In genomic region chr2:30287027-30287373, GRCm38 (mm10) we compare ENCODE assay signal across 8 mouse cellular contexts. TPM values are rescaled to one million over a fixed set of nuclear protein-coding genes. Genes with fewer than 3 reads are reported as not detected.
DNase-seq lines count a peak whose midpoint lies in the region; ATAC-seq and TF ChIP-seq lines count a peak whose summit lies in the region.

No protein-coding gene starts in this region.

- no peak overlapping the region for H3K27ac ChIP-seq in lung, postnatal 0 days (ENCODE audit: low read length)
- H3K27ac ChIP-seq in hindbrain, embryonic 10.5 days = peak overlapping the region; percentile 95
- H3K27ac ChIP-seq in liver, postnatal 0 days (ENCODE audit: low read depth) = peak overlapping the region; percentile 46; the same call in 1 of the 2 replicates
- no peak overlapping the region for H3K27ac ChIP-seq in thymus, adult 2 months (ENCODE audit: control insufficient read depth, insufficient read depth, low read length)

- H3K9me3 ChIP-seq in lung, postnatal 0 days (ENCODE audit: low read length) = no peaks in the 10 kb centered on the region
- H3K9me3 ChIP-seq in hindbrain, embryonic 10.5 days = no peaks in the 10 kb centered on the region
- no peaks in the 10 kb centered on the region for H3K9me3 ChIP-seq in liver, postnatal 0 days (ENCODE audit: low read length)

- WGBS in lung, postnatal 0 days = under 1% methylated on average over 10 of the region's 10 CpGs
- under 1% methylated on average over 10 of the region's 10 CpGs for WGBS in hindbrain, embryonic 10.5 days
- 1% methylated on average over 10 of the region's 10 CpGs for WGBS in liver, postnatal 0 days (ENCODE audit: insufficient replicate concordance)
- WGBS in thymus, adult 2 months = under 1% methylated on average over 10 of the region's 10 CpGs

- peak overlapping the region; percentile 94 for H3K4me2 ChIP-seq in lung, postnatal 0 days (replicated peaks; ENCODE audit: low read depth, low read length)
- peak overlapping the region; percentile 96 for H3K4me2 ChIP-seq in liver, postnatal 0 days (ENCODE audit: low read depth, low read length)

- peak overlapping the region; percentile 63 for H3K9ac ChIP-seq in lung, postnatal 0 days (replicated peaks; ENCODE audit: low read depth)
- H3K9ac ChIP-seq in liver, postnatal 0 days (replicated peaks) = peak overlapping the region; percentile 82

- TF ChIP-seq POLR2A in thymus, adult 2 months (IDR thresholded peaks at IDR 0.05; ENCODE audit: control insufficient read depth, extremely low read depth, insufficient read depth, low read length, poor library complexity) = no peak

- peak overlapping the region; percentile 90 for H3K4me3 ChIP-seq in lung, postnatal 0 days (ENCODE audit: low read depth, low read length)
- H3K4me3 ChIP-seq in hindbrain, embryonic 10.5 days = peak overlapping the region; percentile 100
- H3K4me3 ChIP-seq in liver, postnatal 0 days (ENCODE audit: low read depth, low read length) = peak overlapping the region; percentile 75
- peak overlapping the region; percentile 80 for H3K4me3 ChIP-seq in thymus, adult 2 months (ENCODE audit: control insufficient read depth, insufficient read depth, low read length)

- H3K27me3 ChIP-seq in lung, postnatal 0 days (replicated peaks; ENCODE audit: insufficient read depth, low read length) = no peaks in the 10 kb centered on the region
- no peaks in the 10 kb centered on the region for H3K27me3 ChIP-seq in hindbrain, embryonic 10.5 days (ENCODE audit: insufficient read depth, poor library complexity, severe bottlenecking)
- H3K27me3 ChIP-seq in liver, postnatal 0 days (ENCODE audit: insufficient read depth, low read length) = no peaks in the 10 kb centered on the region
- no peaks in the 10 kb centered on the region for H3K27me3 ChIP-seq in thymus, adult 2 months (ENCODE audit: control insufficient read depth, insufficient read depth, low read length)

- TF ChIP-seq EP300 in lung, postnatal 0 days (IDR thresholded peaks at IDR 0.05) = no peak
- TF ChIP-seq EP300 in liver, postnatal 0 days (IDR thresholded peaks at IDR 0.05; ENCODE audit: low read depth) = no peak

- DNase-seq in adrenal gland, postnatal 10 days = peak; percentile 23
- DNase-seq in adrenal gland, adult 8-10 months = no peak
- no peak for DNase-seq in lung, postnatal 0 days (ENCODE audit: low spot score)
- DNase-seq in lung, postnatal 10 days = no peak
- peak; percentile 39 for DNase-seq in hindbrain, embryonic 10.5 days (ENCODE audit: low spot score)
- peak; percentile 33 for DNase-seq in liver, postnatal 0 days
- DNase-seq in thymus, adult 2 months = peak; percentile 32
- DNase-seq in spleen, adult 18-20 months = no peak

- peaks cover 15% of the 10 kb centered on the region; the same call in 1 of the 2 replicates for H3K4me1 ChIP-seq in lung, postnatal 0 days (ENCODE audit: insufficient read depth, low read depth, low read length)
- peaks cover 28% of the 10 kb centered on the region for H3K4me1 ChIP-seq in hindbrain, embryonic 10.5 days (replicated peaks)
- peaks cover 23% of the 10 kb centered on the region for H3K4me1 ChIP-seq in liver, postnatal 0 days (ENCODE audit: insufficient read depth)
- peaks cover 17% of the 10 kb centered on the region for H3K4me1 ChIP-seq in thymus, adult 2 months (replicated peaks; ENCODE audit: control insufficient read depth, insufficient read depth, low read length)

- peak; percentile 18; the same call in 1 of the 2 replicates for TF ChIP-seq CTCF in lung, postnatal 0 days (IDR thresholded peaks at IDR 0.05)
- TF ChIP-seq CTCF in liver, postnatal 0 days (IDR thresholded peaks at IDR 0.05; ENCODE audit: low read depth) = no peak
- no peak for TF ChIP-seq CTCF in thymus, adult 2 months (IDR thresholded peaks at IDR 0.05; ENCODE audit: borderline replicate concordance, control insufficient read depth, extremely low read depth, insufficient read depth, low read length, poor library complexity)

- ATAC-seq in lung, postnatal 0 days = no peak
- ATAC-seq in liver, postnatal 0 days = no peak

- H3K36me3 ChIP-seq in lung, postnatal 0 days (ENCODE audit: insufficient read depth, low read length) = no peaks in the 10 kb centered on the region
- peaks cover 34% of the 10 kb centered on the region for H3K36me3 ChIP-seq in hindbrain, embryonic 10.5 days
- H3K36me3 ChIP-seq in liver, postnatal 0 days (replicated peaks; ENCODE audit: insufficient read depth, low read length) = no peaks in the 10 kb centered on the region; the same call in 1 of the 2 replicates
- H3K36me3 ChIP-seq in thymus, adult 2 months (ENCODE audit: control insufficient read depth, insufficient read depth, low read length) = no peaks in the 10 kb centered on the region

RNA-seq across cellular contexts. Expression of gene Nup188, which starts 0.8 kb away (rescaled TPM):
- total RNA-seq in adrenal gland, postnatal 10 days (2021) = 10 to 100 TPM; 37.9 to 45.3 TPM
- 10 to 100 TPM; 28.2 to 33.6 (median 30.2) TPM for total RNA-seq in adrenal gland, adult 8-10 months (2022)
- 8.9 and 9.9 TPM in 2 replicates for polyA plus RNA-seq in lung, postnatal 0 days (2015; fragmentation: Nextera tagmentation; extraction: Ambion mirVana)
- polyA plus RNA-seq in hindbrain, embryonic 10.5 days (2016; fragmentation: Nextera tagmentation; extraction: Ambion mirVana) = 62.2 and 62.6 TPM in 2 replicates
- 6.2 and 7.5 TPM in 2 replicates for polyA plus RNA-seq in liver, postnatal 0 days (2015; fragmentation: Nextera tagmentation; extraction: Ambion mirVana)
- polyA plus RNA-seq in thymus, adult 2 months (2012; rRNA removed) = 77.4 and 107 TPM in 2 replicates

RNA-seq across cellular contexts. Expression of gene Dolk, which starts 0.9 kb away (rescaled TPM):
- 10 to 100 TPM; 43.4 to 46.2 TPM for total RNA-seq in adrenal gland, postnatal 10 days (2021)
- total RNA-seq in adrenal gland, adult 8-10 months (2022) = 10 to 100 TPM; 31.2 to 42.7 (median 37.6) TPM
- 24.1 TPM in 2 replicates for polyA plus RNA-seq in lung, postnatal 0 days (2015; fragmentation: Nextera tagmentation; extraction: Ambion mirVana)
- 25.7 and 26.6 TPM in 2 replicates for polyA plus RNA-seq in hindbrain, embryonic 10.5 days (2016; fragmentation: Nextera tagmentation; extraction: Ambion mirVana)
- polyA plus RNA-seq in liver, postnatal 0 days (2015; fragmentation: Nextera tagmentation; extraction: Ambion mirVana) = 14.0 and 14.1 TPM in 2 replicates
- 20.0 and 22.1 TPM in 2 replicates for polyA plus RNA-seq in thymus, adult 2 months (2012; rRNA removed)

RNA-seq across cellular contexts. Expression of gene Gm28038, which starts 6.2 kb away (rescaled TPM):
- total RNA-seq in adrenal gland, postnatal 10 days (2021) = not detected
- not detected for total RNA-seq in adrenal gland, adult 8-10 months (2022)
- not detected in 2 replicates for polyA plus RNA-seq in lung, postnatal 0 days (2015; fragmentation: Nextera tagmentation; extraction: Ambion mirVana)
- not detected in 2 replicates for polyA plus RNA-seq in hindbrain, embryonic 10.5 days (2016; fragmentation: Nextera tagmentation; extraction: Ambion mirVana)
- polyA plus RNA-seq in liver, postnatal 0 days (2015; fragmentation: Nextera tagmentation; extraction: Ambion mirVana) = not detected in 2 replicates
- polyA plus RNA-seq in thymus, adult 2 months (2012; rRNA removed) = not detected in 2 replicates

RNA-seq across cellular contexts. Expression of gene Phyhd1, which starts 21.0 kb away (rescaled TPM):
- 10 to 100 TPM; 23.7 to 24.1 TPM for total RNA-seq in adrenal gland, postnatal 10 days (2021)
- 10 to 100 TPM; 12.0 to 20.7 (median 15.4) TPM for total RNA-seq in adrenal gland, adult 8-10 months (2022)
- 9.5 and 13.4 TPM in 2 replicates for polyA plus RNA-seq in lung, postnatal 0 days (2015; fragmentation: Nextera tagmentation; extraction: Ambion mirVana)
- 3.1 and 5.5 TPM in 2 replicates for polyA plus RNA-seq in hindbrain, embryonic 10.5 days (2016; fragmentation: Nextera tagmentation; extraction: Ambion mirVana)
- 19.3 and 23.2 TPM in 2 replicates for polyA plus RNA-seq in liver, postnatal 0 days (2015; fragmentation: Nextera tagmentation; extraction: Ambion mirVana)
- polyA plus RNA-seq in thymus, adult 2 months (2012; rRNA removed) = 10.7 and 18.1 TPM in 2 replicates

RNA-seq across cellular contexts. Expression of gene Gm28035, which starts 46.6 kb away (rescaled TPM):
- 1 to 10 TPM; 1.9 to 2.0 TPM for total RNA-seq in adrenal gland, postnatal 10 days (2021)
- 1 to 10 TPM in 3 of 4 experiments, under 1 TPM in 1; 0.58 to 5.3 (median 2.8) TPM for total RNA-seq in adrenal gland, adult 8-10 months (2022)
- polyA plus RNA-seq in lung, postnatal 0 days (2015; fragmentation: Nextera tagmentation; extraction: Ambion mirVana) = 0.12 and 0.21 TPM in 2 replicates
- 0.10 TPM in 1 of 2 replicates, not detected in the other for polyA plus RNA-seq in hindbrain, embryonic 10.5 days (2016; fragmentation: Nextera tagmentation; extraction: Ambion mirVana)
- polyA plus RNA-seq in liver, postnatal 0 days (2015; fragmentation: Nextera tagmentation; extraction: Ambion mirVana) = 0.14 and 0.18 TPM in 2 replicates
- 14.8 and 15.5 TPM in 2 replicates for polyA plus RNA-seq in thymus, adult 2 months (2012; rRNA removed)

Comparison
In these comparisons a context has a peak if more than half of its experiments do, and no peak if none do; other contexts are left out.
1. DNase-seq: peak in adrenal gland, postnatal 10 days (single experiment), hindbrain, embryonic 10.5 days (single experiment), liver, postnatal 0 days (single experiment) and thymus, adult 2 months (single experiment); none in adrenal gland, adult 8-10 months (single experiment), lung, postnatal 0 days (single experiment), lung, postnatal 10 days (single experiment) and spleen, adult 18-20 months (0 of 2).
2. H3K27ac ChIP-seq: peak in hindbrain, embryonic 10.5 days (single experiment) and liver, postnatal 0 days (single experiment); none in lung, postnatal 0 days (single experiment) and thymus, adult 2 months (single experiment).
3. Peak in every context shown above with its lines, with median percentiles within 50 percentile points of each other: H3K4me3 ChIP-seq.